Mouse (Mus musculus) kidney, adult 2 months (tissue): ENCODE data around the gene Bst2. TPM values are rescaled to one million over a fixed set of nuclear protein-coding genes. Genes with fewer than 3 reads are reported as not detected.
A peak's percentile ranks its signal among the peaks of the same experiment; 100 is the strongest.

ENCODE experiments used
- DNase-seq: peaks from one replicate; pipeline ENCODE4 v3.0.0; 2021
- H3K27ac ChIP-seq: fragments of 200-500 bp; 2 replicates; pipeline ENCODE4 v1.5.1; 2012; ENCODE audit warnings: low read depth, low read length, control low read depth, inconsistent platforms; ENCODE audit not compliant: insufficient read depth
- H3K27me3 ChIP-seq: fragments of 200-500 bp; replicated peaks from 2 replicates; pipeline ENCODE4 v1.6.1; 2012; ENCODE audit warnings: mild to moderate bottlenecking, moderate library complexity, low read length, inconsistent platforms; ENCODE audit not compliant: control insufficient read depth, insufficient read depth
- H3K36me3 ChIP-seq: fragments of 200-500 bp; 2 replicates; pipeline ENCODE4 v1.6.1; 2012; ENCODE audit warnings: mild to moderate bottlenecking, moderate library complexity, low read length, inconsistent platforms; ENCODE audit not compliant: control insufficient read depth, insufficient read depth
- H3K4me1 ChIP-seq: fragments of 200-500 bp; 2 replicates; pipeline ENCODE4 v1.6.1; 2011; ENCODE audit warnings: low read length; ENCODE audit not compliant: control insufficient read depth, insufficient read depth
- H3K4me3 ChIP-seq: fragments of 200-500 bp; 2 replicates; pipeline ENCODE4 v1.5.1; 2011; ENCODE audit warnings: mild to moderate bottlenecking, low read depth, low read length, control low read depth; ENCODE audit not compliant: insufficient read depth
- CTCF ChIP-seq: fragments of 200-500 bp; conservative IDR thresholded peaks from 2 replicates; pipeline ENCODE4 v1.5.1; 2011; ENCODE audit warnings: low read depth, mild to moderate bottlenecking, control low read depth, low read length, moderate library complexity, mixed read lengths; ENCODE audit not compliant: insufficient read depth, insufficient read length
- POLR2A ChIP-seq: fragments of 200-500 bp; IDR thresholded peaks from one replicate; pipeline ENCODE4 v1.6.1; 2011; ENCODE audit warnings: low read depth, low read length, control low read depth
- WGBS: fragments of 180-500 bp; shearing (Covaris S2); methylation state at CpG from one replicate; pipeline ENCODE4 v1.1.7; 2018; 5-methylcytosine and 5-hydroxymethylcytosine counted together
- polyA plus RNA-seq: library from polyadenylated mRNA; depleted of rRNA; stranded (reverse); fragments of >200 nt; gene quantifications from 2 replicates; pipeline ENCODE4 v1.2.3, GENCODE M21; 2012

Gene Bst2
- polyA plus RNA-seq, 1 experiment: 184 TPM

DNA sequence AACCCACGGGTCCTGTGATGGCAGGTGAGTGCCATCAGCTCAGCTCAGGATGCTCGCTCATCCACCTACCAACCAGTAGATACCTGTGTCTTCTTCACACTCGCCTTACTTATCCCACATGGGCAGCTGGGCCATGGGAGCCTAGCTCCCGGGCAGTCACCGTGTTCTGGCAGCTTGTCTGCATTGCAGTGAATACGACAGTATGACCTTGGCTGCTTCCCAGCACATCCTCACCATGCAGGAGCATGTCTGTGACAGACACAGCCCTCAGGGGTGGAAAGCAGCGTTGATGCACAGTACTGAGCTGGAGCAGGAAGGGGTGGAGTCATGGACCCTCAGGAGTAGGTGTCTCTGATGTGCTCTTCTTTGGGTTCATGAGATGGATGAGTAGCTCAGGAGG is 37.2 kb upstream of the Bst2 start:
- no peaks in the 10 kb centered on the region for H3K27me3 ChIP-seq
- peaks cover 5% of the 10 kb centered on the region; the same call in 1 of the 2 replicates for H3K4me1 ChIP-seq
- TF ChIP-seq CTCF: no peak
- no peak for TF ChIP-seq POLR2A
- no peaks in the 10 kb centered on the region for H3K36me3 ChIP-seq
- DNase-seq: no peak
- 70% methylated on average over 7 of the region's 7 CpGs for WGBS
- H3K27ac ChIP-seq: no peak overlapping the region; the same call in 1 of the 2 replicates
- H3K4me3 ChIP-seq: no peak overlapping the region

DNA sequence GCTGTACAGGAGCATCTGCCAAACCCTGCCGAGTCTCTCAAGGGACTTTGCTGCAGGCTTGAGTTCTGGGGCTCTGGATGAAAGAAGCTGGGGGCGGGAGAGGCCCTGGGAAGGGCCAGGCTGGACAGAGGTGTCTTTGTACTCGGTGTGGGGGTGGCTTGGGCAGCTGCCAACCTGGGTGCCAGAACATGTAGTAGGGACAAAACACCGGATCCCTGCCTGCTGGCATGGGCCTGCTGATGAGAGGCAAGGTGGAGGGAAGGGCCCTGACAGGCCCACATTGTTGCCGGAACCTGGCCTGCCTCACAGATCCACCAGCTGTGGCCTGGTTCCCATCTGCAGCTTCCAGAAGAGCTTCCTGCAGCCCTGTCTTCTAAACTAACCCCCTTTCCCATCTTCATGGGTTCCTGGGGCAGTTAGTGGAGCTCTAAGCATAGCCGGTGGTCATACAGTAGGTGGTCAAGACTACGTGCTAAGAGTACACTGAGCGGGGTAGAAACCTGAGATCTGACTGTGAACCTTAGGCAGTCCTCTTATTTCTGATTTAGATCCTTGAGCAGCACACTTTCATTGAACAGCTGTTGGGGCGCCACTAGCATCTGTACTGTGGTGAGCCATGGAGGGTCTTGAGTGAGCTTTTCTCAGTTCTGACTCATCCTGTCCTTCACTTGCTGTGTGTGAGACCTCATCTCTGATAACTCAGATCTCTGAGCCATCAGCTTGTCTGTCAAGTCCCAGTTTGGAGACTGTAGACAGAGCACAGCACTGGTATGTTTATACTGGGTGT is 35.8 kb upstream of the Bst2 start:
- no peak overlapping the region; the same call in 1 of the 2 replicates for H3K27ac ChIP-seq
- H3K4me1 ChIP-seq: peaks cover 8% of the 10 kb centered on the region; the same call in 1 of the 2 replicates
- TF ChIP-seq POLR2A (no peak), CTCF (no peak)
- H3K36me3 ChIP-seq: no peaks in the 10 kb centered on the region
- no peaks in the 10 kb centered on the region for H3K27me3 ChIP-seq
- peak; percentile 83 for DNase-seq
- H3K4me3 ChIP-seq: no peak overlapping the region
- 56% methylated on average over 9 of the region's 9 CpGs for WGBS

DNA sequence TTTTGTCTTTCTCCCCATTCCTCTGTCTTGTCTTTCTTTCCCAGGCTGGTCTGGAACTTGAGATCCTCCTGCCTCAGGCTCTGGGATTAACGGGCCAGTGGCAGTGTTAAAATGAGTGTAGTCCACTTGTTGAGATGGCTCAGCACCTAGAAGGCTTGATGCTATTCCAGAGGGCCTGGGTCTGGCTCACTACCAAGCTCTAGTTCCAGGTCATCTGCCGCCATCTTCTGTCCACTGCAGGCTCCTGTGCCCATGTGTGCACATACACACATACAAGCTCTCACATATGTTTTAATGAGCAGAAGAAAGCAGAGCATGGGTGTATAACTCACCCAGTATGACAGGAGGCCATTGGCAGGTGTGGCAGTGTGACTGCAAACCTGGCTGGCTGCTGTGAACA is 34.8 kb upstream of the Bst2 start:
- Histone ChIP-seq H3K27ac (no peak overlapping the region), H3K4me3 (no peak overlapping the region), H3K4me1 (peaks cover 17% of the 10 kb centered on the region; the same call in 1 of the 2 replicates), H3K36me3 (no peaks in the 10 kb centered on the region), H3K27me3 (no peaks in the 10 kb centered on the region)
- WGBS: 66% methylated on average over 2 of the region's 2 CpGs
- no peak for DNase-seq
- no peak; the same call in 1 of the 2 replicates for TF ChIP-seq CTCF
- no peak for TF ChIP-seq POLR2A

- Histone ChIP-seq H3K36me3 (no peaks in the 10 kb centered on the region), H3K4me3 (peak overlapping the region; percentile 75), H3K27ac (peak overlapping the region; percentile 94), H3K4me1 (peaks cover 17% of the 10 kb centered on the region; the same call in 1 of the 2 replicates), H3K27me3 (no peaks in the 10 kb centered on the region)
- 1% methylated on average over 41 of the region's 41 CpGs for WGBS
- TF ChIP-seq CTCF (no peak), POLR2A (no peak)
- DNase-seq: peak; percentile 99
These were observed 33.2 kb upstream of the Bst2 start for GRCm38 (mm10) chr8:71570291-71570954.

- Histone ChIP-seq H3K4me1 (peaks cover 17% of the 10 kb centered on the region; the same call in 1 of the 2 replicates), H3K36me3 (no peaks in the 10 kb centered on the region), H3K4me3 (peak overlapping the region; percentile 75), H3K27me3 (no peaks in the 10 kb centered on the region), H3K27ac (peak overlapping the region; percentile 94)
- DNase-seq: peak; percentile 98
- TF ChIP-seq POLR2A (peak; percentile 25), CTCF (no peak)
- 3% methylated on average over 51 of the region's 51 CpGs for WGBS
These were observed 32.4 kb upstream of the Bst2 start for GRCm38 (mm10) chr8:71569366-71570290.

- TF ChIP-seq POLR2A: no peak
- no peak for TF ChIP-seq CTCF
- 30% methylated on average over 6 of the region's 6 CpGs for WGBS
- no peak for DNase-seq
- peaks cover 17% of the 10 kb centered on the region; the same call in 1 of the 2 replicates for H3K4me1 ChIP-seq
- H3K27ac ChIP-seq: peak overlapping the region; percentile 90
- H3K4me3 ChIP-seq: peak overlapping the region; percentile 75
- H3K36me3 ChIP-seq: no peaks in the 10 kb centered on the region
- H3K27me3 ChIP-seq: no peaks in the 10 kb centered on the region
These were observed 31.7 kb upstream of the Bst2 start for GRCm38 (mm10) chr8:71568941-71569340.
